Mouse (Mus musculus) heart, adult 2 months (tissue): Measurements from ENCODE around the gene Gpr68.

Experiments used
- CTCF ChIP-seq: fragments of 200-600 bp; IDR thresholded peaks from 2 replicates; pipeline ENCODE4 v1.8.1; 2022; ENCODE audit warnings: antibody characterized with exemption, mild to moderate bottlenecking, moderate library complexity
- POLR2A ChIP-seq: fragments of 200-500 bp; IDR thresholded peaks from 2 replicates; pipeline ENCODE4 v1.6.1; 2011; ENCODE audit warnings: mild to moderate bottlenecking, low read depth, low read length, control low read depth; ENCODE audit not compliant: insufficient read depth

DNA sequence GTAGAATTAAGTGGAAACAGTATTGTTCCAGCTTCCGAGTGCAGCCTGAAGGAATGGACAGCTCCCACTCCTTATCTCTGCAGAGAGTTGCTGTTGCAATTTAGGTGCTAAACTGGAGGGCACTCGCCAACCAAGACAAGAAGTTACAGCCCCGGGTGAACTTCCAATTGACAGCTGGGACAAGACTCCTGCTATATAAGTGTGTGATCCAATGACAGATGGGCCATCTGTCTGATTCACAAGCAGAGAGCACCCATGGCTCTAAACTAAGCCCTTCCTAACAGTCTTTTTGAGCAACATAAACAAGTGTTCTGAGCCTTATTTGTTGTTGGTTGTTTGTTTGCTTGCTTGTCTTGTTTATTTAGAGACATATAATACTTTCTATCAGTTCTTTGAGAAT, 11.3 kb downstream of the Gpr68 start:
- no peak for TF ChIP-seq POLR2A
- TF ChIP-seq CTCF, result no peak
